Mouse (Mus musculus) gastrocnemius, postnatal 25 days (tissue): ENCODE data around the gene Amdhd2. TPM values are rescaled to one million over a fixed set of nuclear protein-coding genes. Genes with fewer than 3 reads are reported as not detected.

Source experiments
- total RNA-seq, 2 experiments: library from RNA; stranded (reverse); gene quantifications; 1 replicate in 1 of 2; 2 replicates in 1 of 2; pipeline ENCODE4 v1.2.3; 2021

The Amdhd2 gene
- total RNA-seq, 2 experiments from 2014 or later = 8.7 to 9.8 TPM

Other genes with a start within 250 kb of the Amdhd2 start
- gene Dcpp3, start 246.3 kb downstream of the Amdhd2 start, total RNA-seq = not detected
- not detected for gene Sbp, start 222.1 kb downstream of the Amdhd2 start, total RNA-seq
- gene Sbpl, start 208.5 kb downstream of the Amdhd2 start, total RNA-seq = not detected
- gene Prss30, start 183.2 kb downstream of the Amdhd2 start, total RNA-seq = not detected
- not detected for gene Prss22, start 165.7 kb downstream of the Amdhd2 start, total RNA-seq
- not detected for gene Prss27, start 125.6 kb downstream of the Amdhd2 start, total RNA-seq
- gene Kctd5, start 90.3 kb downstream of the Amdhd2 start, total RNA-seq = 1 to 10 TPM; 8.5 to 9.1 TPM
- 10 to 100 TPM; 35.2 to 38.6 TPM for gene Pdpk1, start 12.8 kb downstream of the Amdhd2 start, total RNA-seq
- 100 to 1,000 TPM; 145 to 159 TPM for gene Atp6v0c, start 5.9 kb upstream of the Amdhd2 start, total RNA-seq
- gene Tbc1d24, start 41.8 kb upstream of the Amdhd2 start, total RNA-seq = 1 to 10 TPM; 4.1 to 4.6 TPM
- gene Ntn3, start 45.8 kb upstream of the Amdhd2 start, total RNA-seq = under 1 TPM; 0.35 to 0.56 TPM
- 1 to 10 TPM; 1.4 to 1.9 TPM for gene Tedc2, start 57.1 kb upstream of the Amdhd2 start, total RNA-seq
- 1 to 10 TPM in 1 of 2 experiments, under 1 TPM in 1; 0.61 to 1.1 TPM for gene Ccnf, start 87.7 kb upstream of the Amdhd2 start, total RNA-seq
- gene Abca17, start 187.3 kb upstream of the Amdhd2 start, total RNA-seq = not detected
- 1 to 10 TPM; 6.7 to 7.3 TPM for gene Abca3, start 188.2 kb upstream of the Amdhd2 start, total RNA-seq